Mouse (Mus musculus): ENCODE data around the gene Mthfd1l.

DNA sequence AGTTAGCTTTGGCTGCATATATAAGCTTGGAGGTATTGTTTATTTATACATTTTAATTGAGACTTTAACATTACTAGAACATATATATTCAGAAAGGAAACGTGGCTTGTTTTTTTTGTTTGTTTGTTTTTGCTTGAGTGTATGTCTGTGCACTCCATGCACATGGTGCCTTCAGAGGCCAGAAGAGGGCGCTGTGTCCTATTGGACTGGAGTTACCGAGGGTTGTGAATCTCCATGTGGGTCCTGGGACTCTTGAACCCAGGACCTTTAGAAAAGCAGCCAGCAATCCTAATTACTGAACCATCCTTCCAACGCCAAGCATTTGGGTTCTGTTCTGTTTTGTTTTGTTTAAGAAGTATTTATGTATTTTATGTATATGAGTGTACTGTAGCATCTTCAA lies 22.4 kb downstream of the Mthfd1l start:
- TF ChIP-seq POLR2A (IDR thresholded peaks at IDR 0.05; ENCODE audit: insufficient read length, low read depth) (no peak), POLR2AphosphoS2 (IDR thresholded peaks at IDR 0.05; ENCODE audit: insufficient read length, low read depth) (no peak), E2F4 (IDR thresholded peaks at IDR 0.05; ENCODE audit: insufficient read depth) (no peak), MAX (IDR thresholded peaks at IDR 0.05; ENCODE audit: low read depth) (no peak)

All from myocyte (in vitro differentiated cells).